Mouse (Mus musculus) naive thymus-derived CD4-positive, alpha-beta T cell, adult 2 months (primary cell): ENCODE measurements around the gene Map7d3.

Experiments used
- DNase-seq: peaks from one replicate; pipeline ENCODE4 v3.0.0-alpha.2; 2011; ENCODE audit warnings: low read depth

Gene Map7d3

GRCm38 (mm10) chrX:56821765-56822603 lies at the start of gene Map7d3:
Gene Map7d3, minus strand, starts transcription at chrX:56822326.
- DNase-seq, result no peak

- DNase-seq, result no peak
Observed at GRCm38 (mm10) chrX:56869863-56870262, 47.7 kb upstream of the Map7d3 start, which contains the start of gene Adgrg4. Gene Adgrg4, plus strand, starts transcription at chrX:56870163.

GRCm38 (mm10) chrX:56841255-56841654 lies 19.1 kb upstream of the Map7d3 start:
- DNase-seq, result no peak

GRCm38 (mm10) chrX:56839369-56839768 lies 17.2 kb upstream of the Map7d3 start:
- peak; percentile 41 for DNase-seq

GRCm38 (mm10) chrX:56835842-56836241 lies 13.7 kb upstream of the Map7d3 start:
- no peak for DNase-seq

GRCm38 (mm10) chrX:56827492-56827891 lies 5.4 kb upstream of the Map7d3 start:
- DNase-seq, result no peak

GRCm38 (mm10) chrX:56791268-56791667 lies 30.9 kb downstream of the Map7d3 start:
- peak; percentile 17 for DNase-seq

- DNase-seq, result no peak
Observed at GRCm38 (mm10) chrX:56790591-56790990, 31.5 kb downstream of the Map7d3 start.

GRCm38 (mm10) chrX:56787486-56787885 lies 34.6 kb downstream of the Map7d3 start:
- no peak for DNase-seq

- DNase-seq, result no peak
Observed at GRCm38 (mm10) chrX:56786281-56787061, 35.7 kb downstream of the Map7d3 start.

GRCm38 (mm10) chrX:56773329-56773728 lies 48.8 kb downstream of the Map7d3 start:
- no peak for DNase-seq

GRCm38 (mm10) chrX:56771751-56772150 lies 50.4 kb downstream of the Map7d3 start:
- no peak for DNase-seq

- no peak for DNase-seq
Observed at GRCm38 (mm10) chrX:56769838-56770237, 52.3 kb downstream of the Map7d3 start.

GRCm38 (mm10) chrX:56760257-56760760 lies 61.8 kb downstream of the Map7d3 start:
- DNase-seq, result no peak

- DNase-seq, result no peak
Observed at GRCm38 (mm10) chrX:56756352-56756751, 65.8 kb downstream of the Map7d3 start.

- peak; percentile 7 for DNase-seq
Observed at GRCm38 (mm10) chrX:56755646-56756045, 66.5 kb downstream of the Map7d3 start.

- no peak for DNase-seq
Observed at GRCm38 (mm10) chrX:56753317-56754289, 68.5 kb downstream of the Map7d3 start.

GRCm38 (mm10) chrX:56752144-56752543 lies 70.0 kb downstream of the Map7d3 start:
- no peak for DNase-seq

GRCm38 (mm10) chrX:56751536-56751935 lies 70.6 kb downstream of the Map7d3 start:
- no peak for DNase-seq
